Mouse (Mus musculus): ENCODE data around the gene Chchd3.

GRCm38 (mm10) chr6:32943651-32944050 is 116.4 kb downstream of the Chchd3 start:
- TF ChIP-seq CTCF (IDR thresholded peaks at IDR 0.05) (no peak), EP300 (IDR thresholded peaks at IDR 0.05) (no peak)
